Mouse (Mus musculus): ENCODE measurements around the gene Il17f.
"Not testable (repeated sequence)": the region's sequence is repeated elsewhere in the genome, so short reads cannot be mapped to it uniquely, and the experiment has no call there.

Gene Il17f

GRCm38 (mm10) chr1:20790517-20790916 is at the start of gene Il17f:
Gene Il17f, minus strand, starts transcription at chr1:20790617.
- not testable (repeated sequence) for DNase-seq

GRCm38 (mm10) chr1:20839911-20840310 is 49.5 kb upstream of the Il17f start:
- peak; percentile 66 for DNase-seq

- no peak for DNase-seq
Measured at GRCm38 (mm10) chr1:20836551-20837125, 46.2 kb upstream of the Il17f start.

- no peak for DNase-seq
Measured at GRCm38 (mm10) chr1:20833141-20833511, 42.7 kb upstream of the Il17f start.

- no peak for DNase-seq
Measured at GRCm38 (mm10) chr1:20832473-20833140, 42.2 kb upstream of the Il17f start.

- no peak for DNase-seq
Measured at GRCm38 (mm10) chr1:20830546-20830945, 40.1 kb upstream of the Il17f start.

- no peak for DNase-seq
Measured at GRCm38 (mm10) chr1:20828061-20828460, 37.6 kb upstream of the Il17f start.

GRCm38 (mm10) chr1:20825036-20825435 is 34.6 kb upstream of the Il17f start:
- no peak for DNase-seq

GRCm38 (mm10) chr1:20823906-20824305 is 33.5 kb upstream of the Il17f start:
- DNase-seq = no peak

- no peak for DNase-seq
Measured at GRCm38 (mm10) chr1:20823471-20823870, 33.1 kb upstream of the Il17f start.

- DNase-seq = no peak
Measured at GRCm38 (mm10) chr1:20820959-20821358, 30.5 kb upstream of the Il17f start.

GRCm38 (mm10) chr1:20819771-20820605 is 29.6 kb upstream of the Il17f start, which contains the start of gene Mcm3:
Gene Mcm3, minus strand, starts transcription at chr1:20820312.
- peak; percentile 82 for DNase-seq

GRCm38 (mm10) chr1:20817596-20817995 is 27.2 kb upstream of the Il17f start:
- DNase-seq = no peak

- no peak for DNase-seq
Measured at GRCm38 (mm10) chr1:20817172-20817571, 26.8 kb upstream of the Il17f start.

- DNase-seq = no peak
Measured at GRCm38 (mm10) chr1:20814521-20814920, 24.1 kb upstream of the Il17f start.

GRCm38 (mm10) chr1:20804526-20804925 is 14.1 kb upstream of the Il17f start:
- DNase-seq = no peak

GRCm38 (mm10) chr1:20801682-20802390 is 11.4 kb upstream of the Il17f start:
- no peak for DNase-seq

- DNase-seq = no peak
Measured at GRCm38 (mm10) chr1:20801275-20801674, 10.9 kb upstream of the Il17f start.

- DNase-seq = no peak
Measured at GRCm38 (mm10) chr1:20795178-20795577, 4.8 kb upstream of the Il17f start.

GRCm38 (mm10) chr1:20794760-20795159 is 4.3 kb upstream of the Il17f start:
- DNase-seq = no peak

GRCm38 (mm10) chr1:20791414-20791813 is 997 bp upstream of the Il17f start:
- DNase-seq = no peak

- no peak for DNase-seq
Measured at GRCm38 (mm10) chr1:20788419-20788818, 2.0 kb downstream of the Il17f start.

GRCm38 (mm10) chr1:20787046-20787445 is 3.4 kb downstream of the Il17f start:
- no peak for DNase-seq

All from cerebellum, adult 11 months (tissue).